Mouse (Mus musculus) midbrain, embryonic 13.5 days (tissue): ENCODE measurements around the gene Acrbp. TPM values are rescaled to one million over a fixed set of nuclear protein-coding genes. Genes with fewer than 3 reads are reported as not detected.

ENCODE experiments used
- ATAC-seq: fragments of 200-750 bp; cut with Nextera tagmentation; 2 replicates; pipeline ENCODE4 v1.8.0; 2017; ENCODE audit warnings: mild to moderate bottlenecking, moderate TSS enrichment, moderate library complexity
- H3K27ac ChIP-seq: fragments of 300-500 bp; sonication (generic); 2 replicates; pipeline ENCODE4 v1.5.1; 2015; ENCODE audit warnings: inconsistent platforms, mild to moderate bottlenecking, moderate library complexity
- H3K27me3 ChIP-seq: fragments of 300-500 bp; sonication (generic); 2 replicates; pipeline ENCODE4 v1.6.1; 2015; ENCODE audit warnings: mild to moderate bottlenecking, inconsistent platforms
- H3K36me3 ChIP-seq: fragments of 300-500 bp; sonication (generic); 2 replicates; pipeline ENCODE4 v1.6.1; 2015; ENCODE audit warnings: mild to moderate bottlenecking, inconsistent platforms
- H3K4me1 ChIP-seq: fragments of 300-500 bp; sonication (generic); replicated peaks from 2 replicates; pipeline ENCODE4 v1.6.1; 2015; ENCODE audit warnings: inconsistent platforms
- H3K4me2 ChIP-seq: fragments of 300-500 bp; sonication (generic); replicated peaks from 2 replicates; pipeline ENCODE4 v1.6.1; 2015; ENCODE audit warnings: moderate library complexity, mild to moderate bottlenecking, inconsistent platforms
- H3K4me3 ChIP-seq: fragments of 300-500 bp; sonication (generic); replicated peaks from 2 replicates; pipeline ENCODE4 v1.5.1; 2015; ENCODE audit warnings: mild to moderate bottlenecking, inconsistent platforms
- H3K9ac ChIP-seq: fragments of 300-500 bp; sonication (generic); replicated peaks from 2 replicates; pipeline ENCODE4 v1.6.1; 2015; ENCODE audit warnings: mild to moderate bottlenecking, inconsistent platforms
- H3K9me3 ChIP-seq: fragments of 300-500 bp; sonication (generic); 2 replicates; pipeline ENCODE4 v1.6.1; 2016; ENCODE audit warnings: mild to moderate bottlenecking, inconsistent platforms
- WGBS: fragments of 180-500 bp; shearing (Covaris S2); methylation state at CpG from one replicate; pipeline ENCODE4 v1.1.7; 2015; 5-methylcytosine and 5-hydroxymethylcytosine counted together
- microRNA-seq: library from miRNA; unstranded; fragments of <30 nt; microRNA quantifications from one replicate; pipeline ENCODE4, GENCODE M21; 2016
- polyA plus RNA-seq: library from polyadenylated mRNA; unstranded; fragments of >200 nt; fragmentation: Nextera tagmentation; extraction: Ambion mirVana; gene quantifications from 2 replicates; pipeline ENCODE4 v1.2.1, GENCODE M21; 2015

The Acrbp gene
- polyA plus RNA-seq, 1 experiment from 2014 or later = 19.7 TPM

DNA sequence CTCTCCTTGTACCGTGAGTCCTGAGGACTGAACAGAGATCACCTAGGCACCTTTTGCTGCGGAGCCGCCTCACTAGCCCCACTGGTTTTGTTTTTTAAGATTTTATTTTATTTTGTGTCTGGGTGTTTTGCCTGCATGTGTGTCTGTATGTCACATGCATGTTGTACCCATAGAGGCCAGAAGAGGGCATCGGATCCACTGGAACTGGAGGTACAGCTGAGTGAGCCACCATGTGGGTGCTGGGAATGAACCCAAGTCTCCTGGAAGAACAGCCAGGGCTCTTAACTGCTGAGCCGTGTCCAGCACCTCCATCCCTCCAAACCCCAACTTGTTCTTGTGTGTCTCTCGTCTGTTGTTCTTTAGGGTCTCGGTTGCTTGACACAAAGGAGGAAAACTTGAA is 61.4 kb downstream of the Acrbp start:
- H3K4me3 ChIP-seq = no peak overlapping the region
- no peak overlapping the region for H3K4me2 ChIP-seq
- WGBS = 91% methylated on average over 7 of the region's 7 CpGs
- H3K9ac ChIP-seq = no peak overlapping the region
- H3K27ac ChIP-seq = no peak overlapping the region
- no peaks in the 10 kb centered on the region for H3K4me1 ChIP-seq
- no peak for ATAC-seq
- no peaks in the 10 kb centered on the region for H3K27me3 ChIP-seq
- H3K36me3 ChIP-seq = peaks cover 96% of the 10 kb centered on the region
- H3K9me3 ChIP-seq = no peaks in the 10 kb centered on the region

DNA sequence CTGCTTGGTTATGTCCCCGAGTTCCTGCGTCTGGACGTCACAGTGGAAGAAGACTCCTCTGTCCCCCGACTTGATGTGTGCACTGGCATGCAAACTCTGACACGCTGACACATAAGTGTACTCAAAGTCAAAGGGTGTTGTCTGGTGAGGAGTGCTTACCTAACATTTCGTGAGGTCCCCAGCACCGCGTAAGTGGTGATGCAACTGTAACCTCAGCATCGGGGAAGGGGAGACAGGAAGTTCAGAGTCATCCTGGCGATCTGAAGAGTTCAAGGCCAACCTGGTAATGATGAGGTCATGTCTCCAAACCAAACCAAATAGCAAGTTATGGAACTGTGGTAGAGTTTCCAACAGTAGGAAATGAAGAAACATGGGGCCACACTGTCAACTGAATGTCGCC is 63.1 kb downstream of the Acrbp start:
- Histone ChIP-seq H3K4me2 (no peak overlapping the region), H3K4me1 (no peaks in the 10 kb centered on the region), H3K9ac (no peak overlapping the region), H3K9me3 (no peaks in the 10 kb centered on the region), H3K36me3 (peaks cover 96% of the 10 kb centered on the region), H3K27me3 (no peaks in the 10 kb centered on the region), H3K4me3 (no peak overlapping the region), H3K27ac (no peak overlapping the region)
- ATAC-seq = no peak
- 95% methylated on average over 11 of the region's 11 CpGs for WGBS

Small RNA genes lying within 50 kb of the gene (microRNA-seq; reads per million reads assigned to microRNA genes)
- not detected for gene Mir7045

Other genes with a start within 250 kb of the Acrbp start
- 7.7 and 8.2 TPM in 2 replicates for gene Spsb2, start 241.0 kb upstream of the Acrbp start, polyA plus RNA-seq
- 329 and 343 TPM in 2 replicates for gene Tpi1, start 235.4 kb upstream of the Acrbp start, polyA plus RNA-seq
- 202 and 204 TPM in 2 replicates for gene Usp5, start 220.2 kb upstream of the Acrbp start, polyA plus RNA-seq
- 82.7 and 89.5 TPM in 2 replicates for gene Cdca3, start 220.1 kb upstream of the Acrbp start, polyA plus RNA-seq
- gene Gnb3, start 209.4 kb upstream of the Acrbp start, polyA plus RNA-seq = 5.1 and 7.5 TPM in 2 replicates
- gene P3h3, start 191.9 kb upstream of the Acrbp start, polyA plus RNA-seq = 12.3 and 17.0 TPM in 2 replicates
- 19.2 and 22.9 TPM in 2 replicates for gene Gpr162, start 185.7 kb upstream of the Acrbp start, polyA plus RNA-seq
- gene Cd4, start 161.5 kb upstream of the Acrbp start, polyA plus RNA-seq = 0.07 TPM in 1 of 2 replicates, not detected in the other
- 2.3 and 2.5 TPM in 2 replicates for gene Lag3, start 138.0 kb upstream of the Acrbp start, polyA plus RNA-seq
- 662 and 802 TPM in 2 replicates for gene Ptms, start 129.6 kb upstream of the Acrbp start, polyA plus RNA-seq
- 419 and 462 TPM in 2 replicates for gene Mlf2, start 118.3 kb upstream of the Acrbp start, polyA plus RNA-seq
- gene Cops7a, start 84.2 kb upstream of the Acrbp start, polyA plus RNA-seq = 89.9 and 95.2 TPM in 2 replicates
- 25.6 and 27.4 TPM in 2 replicates for gene Pianp, start 53.0 kb upstream of the Acrbp start, polyA plus RNA-seq
- gene Zfp384, start 40.5 kb upstream of the Acrbp start, polyA plus RNA-seq = 18.8 and 23.1 TPM in 2 replicates
- gene Ing4, start 9.9 kb upstream of the Acrbp start, polyA plus RNA-seq = 195 and 201 TPM in 2 replicates
- 0.34 and 0.37 TPM in 2 replicates for gene Lpar5, start 18.2 kb downstream of the Acrbp start, polyA plus RNA-seq
- 133 and 138 TPM in 2 replicates for gene Chd4, start 46.3 kb downstream of the Acrbp start, polyA plus RNA-seq
- gene Nop2, start 82.2 kb downstream of the Acrbp start, polyA plus RNA-seq = 43.2 and 45.9 TPM in 2 replicates
- 14.9 and 19.3 TPM in 2 replicates for gene Iffo1, start 95.6 kb downstream of the Acrbp start, polyA plus RNA-seq
- 1,484 and 1,546 TPM in 2 replicates for gene Gapdh, start 116.8 kb downstream of the Acrbp start, polyA plus RNA-seq
- 101 and 103 TPM in 2 replicates for gene Ncapd2, start 142.0 kb downstream of the Acrbp start, polyA plus RNA-seq
- 163 and 165 TPM in 2 replicates for gene Mrpl51, start 142.1 kb downstream of the Acrbp start, polyA plus RNA-seq
- gene Vamp1, start 165.9 kb downstream of the Acrbp start, polyA plus RNA-seq = 7.7 and 8.8 TPM in 2 replicates
- 3.2 and 3.7 TPM in 2 replicates for gene Tapbpl, start 182.2 kb downstream of the Acrbp start, polyA plus RNA-seq
- gene Cd27, start 187.3 kb downstream of the Acrbp start, polyA plus RNA-seq = 2.2 and 2.5 TPM in 2 replicates
- gene Tuba3a, start 236.4 kb downstream of the Acrbp start, polyA plus RNA-seq = 0.11 TPM in 1 of 2 replicates, not detected in the other